Mouse (Mus musculus) neural tube, embryonic 11.5 days (tissue): Measurements from ENCODE around the gene Mmp10. TPM values are rescaled to one million over a fixed set of nuclear protein-coding genes. Genes with fewer than 3 reads are reported as not detected.

Source experiments
- ATAC-seq: fragments of 200-750 bp; cut with Nextera tagmentation; 2 replicates; pipeline ENCODE4 v1.8.0; 2017; ENCODE audit warnings: moderate number of reproducible peaks, mild to moderate bottlenecking, moderate TSS enrichment, moderate library complexity; ENCODE audit not compliant: insufficient read depth, low FRiP score, low TSS enrichment
- DNase-seq: peaks from one replicate; pipeline ENCODE4 v3.0.0-alpha.2; 2015; ENCODE audit warnings: low spot score
- H3K27ac ChIP-seq: fragments of 300-500 bp; sonication (generic); 2 replicates; pipeline ENCODE4 v1.5.1; 2014; ENCODE audit warnings: low read depth, mild to moderate bottlenecking, low read length
- H3K27me3 ChIP-seq: fragments of 300-500 bp; sonication (generic); 2 replicates; pipeline ENCODE4 v1.6.1; 2014; ENCODE audit warnings: mild to moderate bottlenecking, low read length, mixed read lengths; ENCODE audit not compliant: control insufficient read depth, insufficient read depth
- H3K36me3 ChIP-seq: fragments of 300-500 bp; sonication (generic); 2 replicates; pipeline ENCODE4 v1.6.1; 2014; ENCODE audit warnings: mild to moderate bottlenecking, low read length, moderate library complexity, mixed read lengths; ENCODE audit not compliant: control insufficient read depth, insufficient read depth
- H3K4me1 ChIP-seq: fragments of 300-500 bp; sonication (generic); 2 replicates; pipeline ENCODE4 v1.6.1; 2014; ENCODE audit warnings: low read length, mixed read lengths; ENCODE audit not compliant: control insufficient read depth, insufficient read depth
- H3K4me2 ChIP-seq: fragments of 300-500 bp; sonication (generic); 2 replicates; pipeline ENCODE4 v1.6.1; 2014; ENCODE audit warnings: low read depth, mild to moderate bottlenecking, moderate library complexity
- H3K4me3 ChIP-seq: fragments of 300-500 bp; sonication (generic); 2 replicates; pipeline ENCODE4 v1.5.1; 2014; ENCODE audit warnings: low read depth, low read length
- H3K9ac ChIP-seq: fragments of 300-500 bp; sonication (generic); 2 replicates; pipeline ENCODE4 v1.6.1; 2014; ENCODE audit warnings: mild to moderate bottlenecking, low read length
- H3K9me3 ChIP-seq: fragments of 300-500 bp; sonication (generic); 2 replicates; pipeline ENCODE4 v1.6.1; 2016; ENCODE audit warnings: low read length; ENCODE audit not compliant: control insufficient read depth
- WGBS: fragments of 180-500 bp; shearing (Covaris S2); extraction: QIAGEN DNeasy Blood & Tissue Kit; methylation state at CpG from one replicate; pipeline ENCODE4 v1.1.7; 2014; 5-methylcytosine and 5-hydroxymethylcytosine counted together
- polyA plus RNA-seq: library from polyadenylated mRNA; unstranded; fragments of >200 nt; fragmentation: Nextera tagmentation; extraction: Ambion mirVana; gene quantifications from 2 replicates; pipeline ENCODE4 v1.2.1, GENCODE M21; 2014

The Mmp10 gene
- polyA plus RNA-seq, 1 experiment from 2014 or later: not detected

- no peak for DNase-seq
- Histone ChIP-seq H3K4me1 (no peaks in the 10 kb centered on the region), H3K9ac (no peak overlapping the region), H3K4me3 (no peak overlapping the region), H3K9me3 (no peaks in the 10 kb centered on the region), H3K27me3 (no peaks in the 10 kb centered on the region), H3K27ac (no peak overlapping the region), H3K36me3 (no peaks in the 10 kb centered on the region), H3K4me2 (no peak overlapping the region)
- no peak for ATAC-seq
- 59% methylated on average over 4 of the region's 4 CpGs for WGBS
Observed at GRCm38 (mm10) chr9:7526255-7526940, 24.2 kb downstream of the Mmp10 start.

GRCm38 (mm10) chr9:7542763-7543162 is 40.6 kb downstream of the Mmp10 start:
- no peaks in the 10 kb centered on the region for H3K27me3 ChIP-seq
- DNase-seq (no peak), ATAC-seq (no peak)
- no peaks in the 10 kb centered on the region for H3K4me1 ChIP-seq
- no peaks in the 10 kb centered on the region for H3K36me3 ChIP-seq
- no peak overlapping the region for H3K4me3 ChIP-seq
- no peaks in the 10 kb centered on the region for H3K9me3 ChIP-seq
- no peak overlapping the region for H3K27ac ChIP-seq
- H3K4me2 ChIP-seq: no peak overlapping the region
- H3K9ac ChIP-seq: no peak overlapping the region

DNA sequence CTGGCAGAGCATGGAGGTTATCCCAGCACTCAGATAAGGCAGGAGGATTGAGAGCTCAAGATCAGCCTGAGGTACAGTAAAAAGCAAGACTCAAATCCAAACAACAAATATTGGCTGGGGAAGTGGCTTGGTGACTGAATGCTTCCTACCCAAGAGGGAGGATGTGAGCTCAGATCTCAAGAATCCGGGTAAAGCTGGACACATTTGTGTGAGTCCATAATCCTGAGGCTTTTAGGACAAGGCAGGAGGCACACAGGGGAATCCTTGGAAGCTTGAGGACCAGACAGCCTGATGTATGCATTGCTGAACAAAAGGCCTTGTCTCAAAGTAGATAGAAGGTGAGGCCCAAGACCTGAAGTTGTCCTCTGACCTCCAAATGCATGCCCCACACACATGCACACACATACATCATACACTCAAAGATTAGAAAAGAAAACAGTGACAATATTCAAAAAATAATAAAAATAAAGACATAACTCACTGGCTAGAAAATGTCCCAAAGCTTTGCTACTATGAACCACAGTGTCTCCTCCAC is 42.8 kb downstream of the Mmp10 start:
- H3K4me3 ChIP-seq: no peak overlapping the region
- no peak for ATAC-seq
- 74% methylated on average over 1 of the region's 1 CpGs for WGBS
- no peak overlapping the region for H3K4me2 ChIP-seq
- no peaks in the 10 kb centered on the region for H3K9me3 ChIP-seq
- no peaks in the 10 kb centered on the region for H3K36me3 ChIP-seq
- H3K9ac ChIP-seq: no peak overlapping the region
- no peaks in the 10 kb centered on the region for H3K4me1 ChIP-seq
- H3K27ac ChIP-seq: no peak overlapping the region
- DNase-seq: no peak
- no peaks in the 10 kb centered on the region for H3K27me3 ChIP-seq

DNA sequence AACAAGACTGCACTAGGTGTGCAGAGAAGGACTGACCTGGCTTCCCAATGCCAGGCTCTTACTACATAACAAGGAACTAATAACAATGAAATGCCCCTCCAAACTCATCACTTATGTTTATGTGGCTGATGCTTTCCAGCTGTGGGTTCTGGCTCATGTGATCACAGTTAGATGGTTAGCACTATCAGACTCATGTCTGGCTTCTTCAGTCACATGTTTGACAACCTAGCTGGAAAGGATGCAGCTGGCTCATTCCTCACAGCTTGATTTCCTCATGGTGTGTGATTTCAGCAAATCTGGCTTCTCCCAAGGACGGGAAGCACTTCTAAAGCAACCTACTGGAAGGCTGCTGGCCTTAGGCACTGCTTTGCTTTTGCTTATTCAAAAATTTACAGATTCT is 43.3 kb downstream of the Mmp10 start:
- 58% methylated on average over 1 of the region's 1 CpGs for WGBS
- DNase-seq: no peak

DNA sequence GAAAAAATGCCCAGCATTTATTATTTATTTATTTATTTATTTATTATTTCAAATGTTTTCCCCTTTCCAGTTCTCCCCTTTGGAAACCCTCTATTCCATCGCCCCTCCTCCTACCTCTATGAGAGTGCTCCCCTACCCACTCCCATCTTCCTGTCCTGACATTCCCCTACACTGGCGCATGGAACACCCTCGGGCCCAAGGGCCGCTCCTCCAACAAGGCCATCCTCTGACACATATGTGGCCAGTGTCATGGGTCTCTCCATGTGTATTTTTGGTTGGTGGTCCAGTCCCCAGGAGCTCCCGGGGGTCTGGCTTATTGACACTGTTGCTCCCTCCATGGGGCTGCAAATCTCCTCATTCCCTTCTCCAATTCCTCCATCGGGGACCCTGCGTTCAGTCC is 43.8 kb downstream of the Mmp10 start:
- H3K4me3 ChIP-seq: no peak overlapping the region
- H3K9ac ChIP-seq: no peak overlapping the region
- no peak overlapping the region for H3K4me2 ChIP-seq
- DNase-seq: no peak
- H3K27me3 ChIP-seq: no peaks in the 10 kb centered on the region
- H3K36me3 ChIP-seq: no peaks in the 10 kb centered on the region
- WGBS: 83% methylated on average over 7 of the region's 7 CpGs
- no peak for ATAC-seq
- H3K27ac ChIP-seq: no peak overlapping the region
- H3K9me3 ChIP-seq: no peaks in the 10 kb centered on the region
- no peaks in the 10 kb centered on the region for H3K4me1 ChIP-seq

More for the DNA sequence above, 43.3 kb downstream of the Mmp10 start:
- Histone ChIP-seq H3K4me1 (no peaks in the 10 kb centered on the region), H3K27me3 (no peaks in the 10 kb centered on the region), H3K9me3 (no peaks in the 10 kb centered on the region), H3K4me3 (no peak overlapping the region), H3K36me3 (no peaks in the 10 kb centered on the region), H3K27ac (no peak overlapping the region), H3K4me2 (no peak overlapping the region), H3K9ac (no peak overlapping the region)
- ATAC-seq: no peak

DNA sequence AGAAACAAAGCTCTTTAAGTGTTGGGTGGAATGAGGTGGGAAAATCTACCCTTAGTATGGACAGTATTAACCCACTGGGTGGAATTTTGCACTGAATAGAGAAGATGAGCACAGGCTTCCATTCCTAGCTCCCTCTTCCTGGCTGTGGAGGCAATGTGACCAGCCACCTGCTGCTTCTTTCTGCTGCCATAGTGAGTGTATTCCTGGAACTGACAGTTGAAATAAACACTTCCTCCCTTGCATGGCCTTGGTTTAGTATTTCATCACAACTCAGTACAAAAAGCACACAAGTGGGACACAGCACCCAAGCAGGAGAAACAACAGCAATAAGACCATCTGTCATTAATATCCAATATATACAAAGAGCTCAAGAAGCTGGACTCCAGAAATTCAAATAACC is 49.8 kb downstream of the Mmp10 start:
- H3K4me2 ChIP-seq: no peak overlapping the region
- H3K36me3 ChIP-seq: no peaks in the 10 kb centered on the region
- no peaks in the 10 kb centered on the region for H3K4me1 ChIP-seq
- H3K4me3 ChIP-seq: no peak overlapping the region
- H3K9me3 ChIP-seq: no peaks in the 10 kb centered on the region
- no peak overlapping the region for H3K9ac ChIP-seq
- ATAC-seq (no peak), DNase-seq (no peak)
- no peak overlapping the region for H3K27ac ChIP-seq
- no peaks in the 10 kb centered on the region for H3K27me3 ChIP-seq

DNA sequence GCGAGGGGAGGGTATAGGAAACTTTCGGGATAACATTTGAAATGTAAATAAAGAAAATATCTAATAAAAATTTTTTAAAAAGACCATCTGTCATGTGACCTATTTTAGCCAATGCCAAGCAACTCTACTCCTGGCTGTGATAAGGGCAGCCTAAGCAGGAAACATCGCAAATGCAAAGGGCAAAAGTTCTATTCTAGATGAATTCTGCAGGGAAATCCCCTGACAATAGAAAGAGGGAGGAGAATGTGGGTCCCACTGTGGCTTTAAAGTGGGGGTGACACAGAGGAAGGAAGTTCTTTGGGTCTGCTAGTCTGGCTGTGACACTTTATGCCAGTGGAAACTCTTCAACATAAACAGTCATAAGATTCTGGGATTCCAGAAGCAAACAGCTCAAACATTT is 51.4 kb downstream of the Mmp10 start:
- DNase-seq: no peak
- H3K36me3 ChIP-seq: no peaks in the 10 kb centered on the region

GRCm38 (mm10) chr9:7554382-7554781 is 52.2 kb downstream of the Mmp10 start:
- DNase-seq: no peak
- Histone ChIP-seq H3K27ac (no peak overlapping the region), H3K9ac (no peak overlapping the region), H3K36me3 (no peaks in the 10 kb centered on the region), H3K4me2 (no peak overlapping the region), H3K4me3 (no peak overlapping the region), H3K4me1 (no peaks in the 10 kb centered on the region), H3K27me3 (no peaks in the 10 kb centered on the region), H3K9me3 (no peaks in the 10 kb centered on the region)
- no peak for ATAC-seq
- WGBS: 45% methylated on average over 3 of the region's 3 CpGs

More for the DNA sequence above, 51.4 kb downstream of the Mmp10 start:
- 83% methylated on average over 3 of the region's 3 CpGs for WGBS
- Histone ChIP-seq H3K9me3 (no peaks in the 10 kb centered on the region), H3K27me3 (no peaks in the 10 kb centered on the region), H3K27ac (no peak overlapping the region), H3K9ac (no peak overlapping the region), H3K4me3 (no peak overlapping the region), H3K4me2 (no peak overlapping the region), H3K4me1 (no peaks in the 10 kb centered on the region)
- no peak for ATAC-seq

DNA sequence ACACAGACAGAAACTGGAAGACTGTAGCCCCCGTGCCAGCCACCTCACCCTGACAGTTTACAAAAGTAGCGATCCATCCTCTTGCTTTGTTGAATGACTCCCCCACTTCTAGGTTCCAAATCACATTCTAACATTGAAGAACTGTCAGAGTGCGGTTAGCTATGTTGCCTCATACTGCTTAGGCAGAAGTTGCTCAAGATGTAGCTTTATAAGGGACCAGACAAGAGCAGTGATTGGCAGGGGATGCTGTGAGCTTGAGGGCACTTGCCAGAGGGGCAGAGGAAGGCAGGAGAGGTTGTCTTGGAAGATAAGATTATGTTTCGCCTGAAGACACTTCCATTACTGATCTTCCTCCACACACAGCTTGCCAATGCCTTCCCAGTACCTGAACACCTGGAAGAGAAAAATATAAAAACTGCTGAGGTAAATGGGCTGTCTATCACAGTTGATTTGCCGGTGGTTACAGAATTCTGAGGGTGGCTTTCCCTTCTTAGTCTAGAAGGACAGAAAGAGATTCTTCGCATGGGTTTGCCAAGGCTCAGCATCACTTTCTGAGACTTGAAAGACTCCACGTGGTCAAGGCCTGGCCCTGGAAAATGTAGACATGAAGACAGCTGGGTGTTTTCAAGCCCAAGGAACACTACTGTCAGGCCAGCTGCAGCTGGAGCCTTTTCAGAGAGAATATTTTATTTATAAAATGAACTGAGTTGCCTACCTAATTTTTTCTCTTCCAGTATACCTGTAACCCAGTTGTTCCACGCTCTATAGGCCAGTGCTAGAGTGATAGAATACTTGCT is 56.3 kb downstream of the Mmp10 start, which contains the start of gene Mmp8:
TSS of gene Mmp8 (plus strand) at position 236 of the 797 bp plus-strand sequence.
- no peak within 1 kb of the TSS for H3K4me3 ChIP-seq
- WGBS: 88% methylated on average over 8 of the region's 8 CpGs
- H3K4me1 ChIP-seq: no peaks in the 10 kb centered on the region
- no peak within 1 kb of the TSS for H3K9ac ChIP-seq
- ATAC-seq (no peak), DNase-seq (no peak)
- H3K36me3 ChIP-seq: no peaks in the 10 kb centered on the region
- H3K27ac ChIP-seq: no peak within 1 kb of the TSS
- no peaks in the 10 kb centered on the region for H3K27me3 ChIP-seq
- H3K4me2 ChIP-seq: no peak within 1 kb of the TSS
- H3K9me3 ChIP-seq: no peaks in the 10 kb centered on the region
